Mouse (Mus musculus) lung, adult 10 weeks (tissue): ENCODE data around the gene Tomm7. TPM values are rescaled to one million over a fixed set of nuclear protein-coding genes. Genes with fewer than 3 reads are reported as not detected.

Source experiments
- polyA plus RNA-seq: library from polyadenylated mRNA; stranded (reverse); fragments of 350-450 nt; fragmentation: Illumina TruSeq; extraction: RNeasy Lipid Tissue Mini Kit (QIAGEN cat#74804); gene quantifications from one replicate; pipeline ENCODE4 v1.2.3, GENCODE M21; 2014; ENCODE audit warnings: low read depth, low replicate concordance; ENCODE audit not compliant: insufficient read depth

Gene Tomm7
- 134 TPM for polyA plus RNA-seq

DNA sequence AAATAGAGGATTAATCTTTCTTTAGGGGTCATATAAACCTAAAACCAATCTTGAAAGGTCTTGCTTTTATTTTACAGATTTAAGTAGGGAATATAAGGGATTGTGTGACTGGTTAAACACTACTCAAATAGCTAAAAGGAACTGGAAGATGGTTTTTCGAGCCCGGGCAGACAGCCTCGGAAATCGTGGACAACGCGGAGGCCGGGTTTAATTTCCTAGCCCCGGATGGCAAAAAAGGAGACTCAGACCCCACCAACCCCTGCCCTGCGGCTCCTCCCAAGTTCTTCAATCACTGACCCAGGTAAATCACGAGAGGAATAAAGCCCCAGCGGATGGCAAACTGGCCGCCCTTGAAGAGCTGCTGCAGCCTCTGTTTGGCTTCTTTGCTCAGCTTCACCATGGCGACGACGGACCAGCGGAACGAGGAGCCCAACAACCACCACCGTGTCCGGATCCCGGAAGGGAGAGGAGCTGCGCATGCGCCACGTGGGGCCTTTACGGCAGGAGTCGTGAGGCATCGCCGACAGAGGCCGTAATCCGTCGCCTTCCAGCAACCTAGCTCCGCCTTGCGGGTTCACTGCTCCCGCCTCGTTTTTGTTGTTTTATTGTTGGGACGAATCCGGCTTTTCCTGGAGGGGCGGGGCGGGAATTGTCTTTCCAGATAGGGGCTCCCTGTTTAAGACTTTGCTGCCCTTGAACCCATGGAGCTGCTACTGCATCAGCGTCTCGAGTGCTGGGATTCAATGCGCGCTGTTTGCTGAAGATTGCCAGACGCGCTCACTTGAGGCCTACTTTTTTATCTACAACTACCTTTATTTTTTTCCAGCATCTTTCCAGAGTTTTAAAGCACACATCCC lies at the start of gene Tomm7:
Gene Tomm7, minus strand, starts transcription at position 488 of the 857 bp plus-strand sequence.

Other genes with a start within 250 kb of the Tomm7 start
- gene Srpk2, start 159.5 kb downstream of the Tomm7 start, polyA plus RNA-seq = 8.5 TPM
- gene Pus7, start 60.5 kb downstream of the Tomm7 start, polyA plus RNA-seq = 3.4 TPM
- gene Rint1, start 56.5 kb downstream of the Tomm7 start, polyA plus RNA-seq = 10.8 TPM
- gene Fam126a, start 186.5 kb upstream of the Tomm7 start, polyA plus RNA-seq = 7.8 TPM